Mouse (Mus musculus): ENCODE data around the gene Sart1.
"Not testable (repeated sequence)": the region's sequence is repeated elsewhere in the genome, so short reads cannot be mapped to it uniquely, and the experiment has no call there.

Gene Sart1

GRCm38 (mm10) chr19:5366175-5367052 lies 22.1 kb downstream of the Sart1 start, which contains the start of gene Eif1ad:
Eif1ad (plus strand) TSS chr19:5366741.
- DNase-seq, result peak; percentile 97

- DNase-seq, result no peak
These were observed 22.8 kb downstream of the Sart1 start for GRCm38 (mm10) chr19:5365751-5366150.

- DNase-seq, result no peak
These were observed 24.4 kb downstream of the Sart1 start for GRCm38 (mm10) chr19:5364124-5364523.

DNA sequence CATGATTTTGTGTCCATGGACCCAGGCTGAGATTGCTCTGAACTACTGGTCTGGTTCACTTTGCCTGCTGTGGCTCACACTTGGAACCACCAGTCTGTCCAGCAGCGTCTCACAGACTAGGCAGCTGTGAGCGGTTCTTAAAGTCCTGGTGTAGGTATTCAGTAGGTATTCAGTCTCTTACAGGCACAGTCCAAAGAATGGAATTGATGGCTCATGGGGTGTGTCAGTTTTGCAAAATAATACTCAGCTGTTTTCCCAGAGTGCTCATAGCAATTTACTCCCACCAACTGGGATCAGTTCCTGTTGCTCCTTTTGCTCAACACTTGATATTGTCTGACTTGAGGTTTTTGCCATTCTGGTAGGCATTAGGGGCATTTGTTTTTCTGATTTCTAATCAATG lies 26.3 kb downstream of the Sart1 start:
- no peak for DNase-seq

- DNase-seq, result no peak
These were observed 32.4 kb downstream of the Sart1 start for GRCm38 (mm10) chr19:5356080-5356479.

- DNase-seq, result no peak
These were observed 34.9 kb downstream of the Sart1 start for GRCm38 (mm10) chr19:5353609-5354008.

DNA sequence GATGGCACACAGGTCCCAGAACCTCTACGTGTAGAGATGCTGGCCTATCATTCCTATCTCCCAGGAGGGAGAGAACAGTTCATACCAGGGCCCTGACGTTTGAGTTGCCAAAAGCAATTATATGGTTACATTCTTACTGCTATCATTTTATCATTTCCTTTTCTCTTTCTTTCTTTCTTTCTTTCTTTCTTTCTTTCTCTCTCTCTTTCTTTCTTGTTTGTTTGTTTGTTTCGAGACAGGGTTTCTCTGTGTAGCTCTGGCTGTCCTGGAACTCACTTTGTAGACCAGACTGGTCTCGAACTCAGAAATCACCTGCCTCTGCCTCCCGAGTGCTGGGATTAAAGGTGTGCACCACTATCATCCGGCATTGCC lies 39.0 kb downstream of the Sart1 start, which contains the start of gene Cst6:
Cst6 (minus strand) TSS at position 73 of the 372 bp plus-strand sequence.
- not testable (repeated sequence) for DNase-seq

- peak; percentile 31 for DNase-seq
These were observed 39.7 kb downstream of the Sart1 start for GRCm38 (mm10) chr19:5348526-5349501.

DNA sequence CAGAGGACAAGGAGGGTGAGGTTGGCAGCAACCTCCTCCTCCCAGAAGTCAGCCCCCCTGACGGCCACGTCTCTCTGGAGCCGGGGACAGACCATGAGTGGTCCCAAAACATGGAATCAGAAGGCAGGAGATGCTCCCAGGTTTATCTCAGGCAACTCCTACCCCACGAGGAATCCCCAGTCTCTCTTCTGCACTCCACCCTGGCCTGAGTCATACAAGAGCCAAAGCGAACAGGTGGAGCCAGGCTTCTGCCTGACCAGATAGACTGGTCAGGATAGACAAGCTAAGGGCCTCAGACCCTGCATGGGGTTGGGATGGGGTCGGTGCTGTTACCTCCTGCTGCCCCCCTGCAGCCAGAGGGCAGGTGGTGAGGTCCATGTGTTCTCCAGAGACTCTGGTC lies 40.4 kb downstream of the Sart1 start:
- no peak for DNase-seq

DNA sequence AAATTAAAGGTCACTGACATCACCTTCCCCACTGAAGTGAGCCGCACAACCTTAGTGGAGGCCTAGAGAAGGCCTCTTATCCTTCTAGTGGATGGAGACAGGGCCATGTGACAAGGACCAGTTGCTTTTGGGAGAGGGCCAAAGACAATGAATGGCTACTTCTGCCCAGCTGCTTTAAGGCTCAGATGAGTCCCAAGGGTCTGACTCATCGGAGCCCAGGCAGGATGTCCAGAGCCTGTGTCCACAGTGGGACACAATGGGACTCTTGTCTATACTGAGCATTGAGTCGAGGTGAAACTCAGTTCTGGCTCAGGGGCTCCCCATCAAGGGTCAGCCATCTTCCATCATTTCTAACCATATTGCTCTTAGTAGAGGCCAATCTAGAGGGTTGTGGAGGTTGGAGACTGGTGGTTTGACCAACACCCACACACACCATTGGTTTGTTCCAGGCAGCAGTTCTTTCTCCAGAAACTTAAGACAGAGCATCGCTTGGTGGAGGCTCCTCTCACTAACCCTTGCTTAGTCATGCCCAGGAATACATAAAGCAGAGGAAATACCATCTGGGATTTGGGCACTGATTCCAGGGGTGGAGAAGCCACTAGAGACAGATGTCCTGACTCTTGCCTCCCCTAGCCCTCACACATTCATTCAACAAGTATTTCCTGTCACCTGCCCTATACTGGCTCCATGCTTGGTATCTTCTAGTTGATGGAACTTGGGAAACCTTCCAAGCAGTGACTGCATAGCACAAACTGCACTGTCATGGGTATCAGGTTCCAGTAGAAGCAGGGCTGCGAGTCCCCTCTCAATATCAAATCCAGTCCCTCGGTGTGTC lies 43.0 kb downstream of the Sart1 start:
- DNase-seq, result no peak

DNA sequence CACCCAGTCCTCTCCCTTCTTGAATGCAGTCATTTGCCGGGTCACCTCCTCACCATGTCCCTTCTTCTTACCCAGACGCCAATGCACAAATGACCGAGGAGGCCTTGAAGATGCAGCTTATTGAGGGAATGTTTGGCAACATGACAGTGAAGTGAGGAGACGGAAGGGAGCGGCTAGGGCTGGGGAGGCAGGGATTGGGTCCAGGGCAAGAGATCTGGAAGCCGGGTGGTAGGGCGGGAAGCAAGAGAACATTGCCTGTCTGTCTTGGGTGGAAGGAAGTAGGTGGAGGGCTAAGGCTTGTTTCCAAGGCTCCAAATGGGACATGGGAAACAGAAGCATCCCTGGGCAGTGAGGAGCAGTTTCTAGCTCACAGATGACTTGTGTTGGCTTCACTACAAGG lies 47.1 kb downstream of the Sart1 start:
- no peak for DNase-seq

DNA sequence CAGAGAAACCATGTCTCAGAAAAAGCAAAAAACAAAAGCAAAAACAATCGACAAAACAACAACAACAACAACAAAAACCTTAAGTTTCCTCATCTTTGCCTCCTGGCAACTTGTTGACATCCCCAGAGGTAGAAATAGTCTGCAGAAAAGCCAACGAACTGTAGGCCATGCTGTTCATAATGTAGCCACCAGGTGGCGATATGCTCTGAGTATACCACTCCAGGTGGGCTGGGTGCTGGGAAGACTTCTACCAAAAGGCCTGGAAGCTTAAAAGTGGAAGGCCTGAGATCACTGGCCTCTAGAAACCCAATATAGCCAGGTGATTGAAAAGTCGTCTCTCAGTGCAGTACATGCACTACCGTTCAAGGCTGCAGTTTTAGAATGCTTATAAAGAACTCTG lies 50.5 kb downstream of the Sart1 start:
- peak; percentile 83 for DNase-seq

DNA sequence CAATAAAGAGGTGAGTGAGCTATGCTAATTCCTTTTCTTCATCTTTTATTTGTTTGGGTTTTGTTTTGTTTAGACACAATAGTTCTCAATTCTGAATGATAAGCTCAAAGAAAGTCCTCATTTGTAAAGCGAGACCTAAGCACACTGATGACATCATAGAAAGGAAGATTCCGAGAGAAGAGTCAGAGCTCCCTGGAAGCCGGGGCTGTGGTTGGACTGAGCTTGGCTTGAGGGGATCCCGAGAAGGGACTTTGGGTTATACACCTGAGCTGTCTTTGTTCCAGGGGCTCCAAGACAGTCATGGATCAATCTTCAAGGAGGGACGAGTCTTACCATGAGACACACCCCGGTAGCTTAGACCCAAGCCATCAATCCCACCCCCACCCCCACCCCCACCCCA lies 53.1 kb downstream of the Sart1 start, which contains the start of gene Catsper1:
Catsper1 (plus strand) TSS at position 301 of the 400 bp plus-strand sequence.
- DNase-seq, result no peak

DNA sequence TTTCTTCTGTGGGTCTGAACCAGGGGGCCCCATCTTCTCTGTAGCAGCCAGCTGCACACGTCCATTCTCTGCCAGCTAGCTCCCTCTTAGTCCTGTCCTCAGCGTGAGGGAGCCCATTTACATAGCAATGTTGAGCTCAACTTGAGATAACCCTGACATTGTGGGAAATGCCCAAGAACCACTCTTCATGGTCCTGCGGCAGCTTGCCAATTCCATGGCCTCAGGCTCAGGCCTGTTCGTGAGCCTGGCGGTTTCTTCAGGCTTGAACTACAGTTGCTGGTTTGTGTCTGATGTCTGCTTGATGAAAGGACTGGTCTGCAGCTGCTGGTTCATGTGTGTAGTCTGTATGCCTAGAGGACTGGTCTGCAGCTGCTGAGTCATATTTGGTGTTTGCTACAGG lies 53.8 kb downstream of the Sart1 start:
- DNase-seq, result no peak

DNA sequence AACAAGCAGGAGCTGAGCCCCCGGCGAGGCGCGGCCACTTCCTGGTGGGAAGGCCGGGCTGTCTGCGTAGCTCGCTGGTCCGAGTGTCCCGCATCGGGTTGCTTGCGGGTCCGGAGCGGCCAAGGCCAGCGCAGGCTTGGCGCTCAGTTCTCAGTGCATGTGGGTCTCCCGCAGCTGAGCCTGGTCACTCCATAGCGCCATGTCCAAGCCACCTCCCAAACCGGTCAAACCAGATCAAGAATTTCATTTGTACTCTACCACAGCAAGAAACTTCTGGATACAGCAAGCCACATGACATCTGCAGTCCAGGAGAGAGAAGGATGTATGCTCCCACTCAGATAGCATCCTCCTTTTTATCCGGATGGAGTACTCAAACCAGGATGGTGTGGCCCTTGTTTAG lies 60.5 kb downstream of the Sart1 start:
- peak; percentile 39 for DNase-seq
